Mouse (Mus musculus) ES-Bruce4 (cell line): ENCODE results near the gene Cpeb4.

ENCODE experiments used
- CTCF ChIP-seq: IDR thresholded peaks from one replicate; pipeline ENCODE4 v1.8.1; 2011; ENCODE audit warnings: low read depth, low read length
- POLR2A ChIP-seq: IDR thresholded peaks from one replicate; pipeline ENCODE4 v1.8.1; 2011; ENCODE audit warnings: low read length; ENCODE audit not compliant: insufficient read depth

- TF ChIP-seq CTCF (no peak), POLR2A (no peak)
These were observed 24.2 kb downstream of the Cpeb4 start for GRCm38 (mm10) chr11:31896065-31896792.
